In genomic region chr10:75764519-75765473, GRCm38 (mm10) we compare ENCODE assay signal across 8 mouse cellular contexts. TPM values are rescaled to one million over a fixed set of nuclear protein-coding genes. Genes with fewer than 3 reads are reported as not detected.
DNase-seq lines count a peak whose midpoint lies in the region; ATAC-seq and TF ChIP-seq lines count a peak whose summit lies in the region.

No protein-coding gene starts in this region.

- intact Hi-C loops in heart, adult 2 months (cut with DNase I), result loop anchor here (1.0 kb wide), 2 partner anchors 8 to 64 kb away; no protein-coding TSS in a partner anchor

- no peaks in the 10 kb centered on the region for H3K9me3 ChIP-seq in E14TG2a.4 (ENCODE audit: low read length)
- H3K9me3 ChIP-seq in liver, embryonic 16.5 days (replicated peaks; ENCODE audit: control insufficient read depth, low read length), result no peaks in the 10 kb centered on the region
- H3K9me3 ChIP-seq in neural tube, embryonic 11.5 days (ENCODE audit: control insufficient read depth, low read length), result no peaks in the 10 kb centered on the region

- peaks cover 24% of the 10 kb centered on the region for H3K36me3 ChIP-seq in E14TG2a.4 (ENCODE audit: insufficient read depth, low read length)
- H3K36me3 ChIP-seq in heart, adult 2 months (ENCODE audit: control insufficient read depth, insufficient read depth, low read length), result no peaks in the 10 kb centered on the region
- no peaks in the 10 kb centered on the region for H3K36me3 ChIP-seq in liver, embryonic 16.5 days (ENCODE audit: control insufficient read depth, insufficient read depth)
- no peaks in the 10 kb centered on the region for H3K36me3 ChIP-seq in neural tube, embryonic 11.5 days (ENCODE audit: control insufficient read depth, insufficient read depth, low read length)

- peak overlapping the region; percentile 76 for H3K27ac ChIP-seq in heart, adult 2 months
- H3K27ac ChIP-seq in liver, embryonic 16.5 days (ENCODE audit: low read length), result peak overlapping the region; percentile 96
- H3K27ac ChIP-seq in neural tube, embryonic 11.5 days (ENCODE audit: low read depth, low read length), result 0 out of 2 replicates have a peak overlapping the region, but pooled peaks have one; percentile 44

- peak overlapping the region; percentile 43 for H3K9ac ChIP-seq in heart, adult 2 months (ENCODE audit: low read depth, low read length)
- peak overlapping the region; percentile 88 for H3K9ac ChIP-seq in liver, embryonic 16.5 days (ENCODE audit: low read depth, low read length)
- H3K9ac ChIP-seq in neural tube, embryonic 11.5 days (ENCODE audit: low read length), result peak overlapping the region; percentile 47

- WGBS in heart, adult 2 months, result under 1% methylated on average over 27 of the region's 27 CpGs
- under 1% methylated on average over 27 of the region's 27 CpGs for WGBS in liver, embryonic 16.5 days (ENCODE audit: insufficient replicate concordance)
- 1% methylated on average over 27 of the region's 27 CpGs for WGBS in neural tube, embryonic 11.5 days

- TF ChIP-seq POLR2A in heart, adult 2 months (IDR thresholded peaks at IDR 0.05; ENCODE audit: insufficient read depth, low read depth, low read length), result no peak

- TF ChIP-seq EP300 in heart, adult 2 months (IDR thresholded peaks at IDR 0.05; ENCODE audit: insufficient read depth, low read depth, low read length), result 0 out of 2 replicates have a peak, but pooled peaks have one; percentile 37

- no peaks in the 10 kb centered on the region for H3K27me3 ChIP-seq in E14TG2a.4 (ENCODE audit: insufficient read depth, low read length)
- no peaks in the 10 kb centered on the region for H3K27me3 ChIP-seq in heart, adult 2 months (ENCODE audit: control insufficient read depth, insufficient read depth, low read length)
- H3K27me3 ChIP-seq in liver, embryonic 16.5 days (ENCODE audit: control insufficient read depth, insufficient read depth, low read depth, low read length), result no peaks in the 10 kb centered on the region
- no peaks in the 10 kb centered on the region for H3K27me3 ChIP-seq in neural tube, embryonic 11.5 days (ENCODE audit: control insufficient read depth, insufficient read depth, low read length)

- peak; percentile 43 for DNase-seq in adrenal gland, adult 8-10 months
- peak; percentile 83 for DNase-seq in embryo, embryonic 9.5 days (ENCODE audit: extremely low spot score)
- DNase-seq in heart, adult 2 months, result peak; percentile 58 to 62
- DNase-seq in kidney, adult 18-20 months, result peak; percentile 70
- peak; percentile 83 for DNase-seq in neural tube, embryonic 11.5 days (ENCODE audit: low spot score)
- DNase-seq in thymus, postnatal 14 days, result peak; percentile 77

- H3K4me2 ChIP-seq in liver, embryonic 16.5 days (ENCODE audit: low read depth, low read length), result peak overlapping the region; percentile 92
- peak overlapping the region; percentile 60 for H3K4me2 ChIP-seq in neural tube, embryonic 11.5 days (ENCODE audit: low read depth)

- peak; percentile 91 for TF ChIP-seq CTCF in E14TG2a.4 (conservative IDR thresholded peaks at IDR 0.05; ENCODE audit: low read length)
- peak; percentile 81 for TF ChIP-seq CTCF in heart, adult 2 months (IDR thresholded peaks at IDR 0.05)

- peak overlapping the region; percentile 95 for H3K4me3 ChIP-seq in E14TG2a.4 (replicated peaks; ENCODE audit: low read length)
- peak overlapping the region; percentile 97 for H3K4me3 ChIP-seq in heart, adult 2 months
- peak overlapping the region; percentile 97 for H3K4me3 ChIP-seq in liver, embryonic 16.5 days (ENCODE audit: low read depth, low read length)
- H3K4me3 ChIP-seq in neural tube, embryonic 11.5 days (ENCODE audit: low read depth, low read length), result peak overlapping the region; percentile 57

- peaks cover 3% of the 10 kb centered on the region; the same call in 1 of the 2 replicates for H3K79me2 ChIP-seq in heart, adult 2 months (replicated peaks; ENCODE audit: control insufficient read depth, insufficient read depth, low read length)

- H3K4me1 ChIP-seq in E14TG2a.4 (replicated peaks; ENCODE audit: low read depth, low read length), result peaks cover 44% of the 10 kb centered on the region
- peaks cover 3% of the 10 kb centered on the region; the same call in 1 of the 2 replicates for H3K4me1 ChIP-seq in heart, adult 2 months (ENCODE audit: control insufficient read depth, insufficient read depth, low read length)
- H3K4me1 ChIP-seq in liver, embryonic 16.5 days (ENCODE audit: control insufficient read depth, low read depth, low read length), result peaks cover 19% of the 10 kb centered on the region
- H3K4me1 ChIP-seq in neural tube, embryonic 11.5 days (ENCODE audit: control insufficient read depth, insufficient read depth, low read length), result 0 out of 2 replicates have a peak, but pooled peaks cover 4% of the 10 kb centered on the region

- ATAC-seq in liver, embryonic 16.5 days (ENCODE audit: low read depth), result peak; percentile 42
- ATAC-seq in neural tube, embryonic 11.5 days (ENCODE audit: insufficient read depth, low FRiP score, low TSS enrichment), result peak; percentile 40

RNA-seq across cellular contexts. Expression of gene Cabin1, which starts 0.7 kb away (rescaled TPM):
- total RNA-seq in adrenal gland, adult 8-10 months (2022), result 10 to 100 TPM; 35.7 to 69.0 (median 43.8) TPM
- 10 to 100 TPM; 13.6 to 19.9 TPM for total RNA-seq in heart, adult 2 months (2021)
- polyA plus RNA-seq in heart, adult 2 months (2012; rRNA removed), result 17.9 and 21.1 TPM in 2 replicates
- 11.6 and 13.6 TPM in 2 replicates for polyA plus RNA-seq in liver, embryonic 16.5 days (2015; fragmentation: Nextera tagmentation; extraction: Ambion mirVana)
- 29.5 and 32.2 TPM in 2 replicates for polyA plus RNA-seq in neural tube, embryonic 11.5 days (2014; fragmentation: Nextera tagmentation; extraction: Ambion mirVana)

RNA-seq across cellular contexts. Expression of gene Ddt, which starts 8.4 kb away (rescaled TPM):
- 100 to 1,000 TPM in 2 of 4 experiments, 10 to 100 TPM in 2; 85.8 to 143 (median 110) TPM for total RNA-seq in adrenal gland, adult 8-10 months (2022)
- total RNA-seq in heart, adult 2 months (2021), result 100 to 1,000 TPM in 1 of 2 experiments, 10 to 100 TPM in 1; 89.2 to 110 TPM
- polyA plus RNA-seq in heart, adult 2 months (2012; rRNA removed), result 90.1 and 116 TPM in 2 replicates
- polyA plus RNA-seq in liver, embryonic 16.5 days (2015; fragmentation: Nextera tagmentation; extraction: Ambion mirVana), result 222 and 239 TPM in 2 replicates
- polyA plus RNA-seq in neural tube, embryonic 11.5 days (2014; fragmentation: Nextera tagmentation; extraction: Ambion mirVana), result 93.0 and 93.5 TPM in 2 replicates

RNA-seq across cellular contexts. Expression of gene Gm20441, which starts 16.0 kb away (rescaled TPM):
- total RNA-seq in adrenal gland, adult 8-10 months (2022), result not detected
- total RNA-seq in heart, adult 2 months (2021), result not detected
- polyA plus RNA-seq in heart, adult 2 months (2012; rRNA removed), result not detected in 2 replicates
- polyA plus RNA-seq in liver, embryonic 16.5 days (2015; fragmentation: Nextera tagmentation; extraction: Ambion mirVana), result 0.18 TPM in 1 of 2 replicates, not detected in the other
- polyA plus RNA-seq in neural tube, embryonic 11.5 days (2014; fragmentation: Nextera tagmentation; extraction: Ambion mirVana), result not detected in 2 replicates

RNA-seq across cellular contexts. Expression of gene Gstt3, which starts 16.4 kb away (rescaled TPM):
- 10 to 100 TPM; 28.7 to 37.8 (median 34.4) TPM for total RNA-seq in adrenal gland, adult 8-10 months (2022)
- 1 to 10 TPM; 2.9 to 5.7 TPM for total RNA-seq in heart, adult 2 months (2021)
- 7.1 and 9.0 TPM in 2 replicates for polyA plus RNA-seq in heart, adult 2 months (2012; rRNA removed)
- polyA plus RNA-seq in liver, embryonic 16.5 days (2015; fragmentation: Nextera tagmentation; extraction: Ambion mirVana), result 14.1 and 16.3 TPM in 2 replicates
- 2.1 and 2.9 TPM in 2 replicates for polyA plus RNA-seq in neural tube, embryonic 11.5 days (2014; fragmentation: Nextera tagmentation; extraction: Ambion mirVana)

RNA-seq across cellular contexts. Expression of gene Gstt1, which starts 33.6 kb away (rescaled TPM):
- 10 to 100 TPM; 49.4 to 80.4 (median 66.3) TPM for total RNA-seq in adrenal gland, adult 8-10 months (2022)
- 10 to 100 TPM; 15.8 to 16.8 TPM for total RNA-seq in heart, adult 2 months (2021)
- polyA plus RNA-seq in heart, adult 2 months (2012; rRNA removed), result 52.1 and 58.5 TPM in 2 replicates
- polyA plus RNA-seq in liver, embryonic 16.5 days (2015; fragmentation: Nextera tagmentation; extraction: Ambion mirVana), result 181 and 217 TPM in 2 replicates
- 2.5 and 2.9 TPM in 2 replicates for polyA plus RNA-seq in neural tube, embryonic 11.5 days (2014; fragmentation: Nextera tagmentation; extraction: Ambion mirVana)

Comparison
In these comparisons a context has a peak if more than half of its experiments do, and no peak if none do; other contexts are left out.
1. Peak in every context shown above with its lines: DNase-seq, ATAC-seq, H3K4me3 ChIP-seq and H3K27ac ChIP-seq.
2. H3K27ac ChIP-seq: peak in every context shown above with its lines; median percentile 96 in liver, embryonic 16.5 days; 76 in heart, adult 2 months; 44 in neural tube, embryonic 11.5 days.